Mouse (Mus musculus) T-helper 1 cell (primary cell): ENCODE data around the gene Sema4d.

Experiments
- in situ Hi-C: fragments of 300-600 bp; cut with MboI, MseI; formaldehyde crosslinking; loops from one replicate; pipeline ENCODE4 v1.15.1; 2025; ENCODE audit warnings: high pct_unique_total_duplicates

The Sema4d gene

GRCm38 (mm10) chr13:51815865-51816504 lies 22.4 kb upstream of the Sema4d start:
- in situ Hi-C loops: no loop called here

GRCm38 (mm10) chr13:51814646-51815045 lies 21.1 kb upstream of the Sema4d start:
- in situ Hi-C loops: no loop called here

- in situ Hi-C loops: no loop called here
These were observed 20.4 kb upstream of the Sema4d start for GRCm38 (mm10) chr13:51813621-51814615.

GRCm38 (mm10) chr13:51808141-51808540 lies 14.6 kb upstream of the Sema4d start:
- in situ Hi-C loops: no loop called here

- in situ Hi-C loops: no loop called here
These were observed 12.7 kb upstream of the Sema4d start for GRCm38 (mm10) chr13:51806220-51806619.

- in situ Hi-C loops: no loop called here
These were observed 12.1 kb upstream of the Sema4d start for GRCm38 (mm10) chr13:51805634-51806033.

GRCm38 (mm10) chr13:51800921-51801320 lies 7.4 kb upstream of the Sema4d start:
- in situ Hi-C loops: no loop called here

GRCm38 (mm10) chr13:51799735-51800522 lies 6.4 kb upstream of the Sema4d start:
- in situ Hi-C loops: no loop called here

- in situ Hi-C loops: no loop called here
These were observed 4.6 kb upstream of the Sema4d start for GRCm38 (mm10) chr13:51797899-51798746.

- in situ Hi-C loops: no loop called here
These were observed 401 bp upstream of the Sema4d start for GRCm38 (mm10) chr13:51793948-51794347.

- in situ Hi-C loops: no loop called here
These were observed 670 bp downstream of the Sema4d start for GRCm38 (mm10) chr13:51792729-51793424.

- in situ Hi-C loops: no loop called here
These were observed 1.4 kb downstream of the Sema4d start for GRCm38 (mm10) chr13:51792135-51792573.

- in situ Hi-C loops: no loop called here
These were observed 1.9 kb downstream of the Sema4d start for GRCm38 (mm10) chr13:51791604-51792003.

GRCm38 (mm10) chr13:51790793-51791192 lies 2.8 kb downstream of the Sema4d start:
- in situ Hi-C loops: no loop called here

GRCm38 (mm10) chr13:51787858-51788257 lies 5.7 kb downstream of the Sema4d start:
- in situ Hi-C loops: no loop called here

- in situ Hi-C loops: no loop called here
These were observed 6.9 kb downstream of the Sema4d start for GRCm38 (mm10) chr13:51786616-51787015.

GRCm38 (mm10) chr13:51784476-51784875 lies 9.1 kb downstream of the Sema4d start:
- in situ Hi-C loops: no loop called here

- in situ Hi-C loops: no loop called here
These were observed 9.7 kb downstream of the Sema4d start for GRCm38 (mm10) chr13:51783857-51784256.

- in situ Hi-C loops: no loop called here
These were observed 12.9 kb downstream of the Sema4d start for GRCm38 (mm10) chr13:51780509-51781155.
